Mouse (Mus musculus) MEL (cell line): ENCODE data around the gene Rhox1.
A peak's percentile ranks its signal among the peaks of the same experiment; 100 is the strongest.

Experiments used
- CTCF ChIP-seq, 3 experiments: IDR thresholded peaks in 2 of 3; conservative IDR thresholded peaks in 1 of 3; 2 replicates each; pipeline ENCODE4 v1.5.1; 2011 to 2012; ENCODE audit warnings: low read length in 3 of 3, low read depth in 2 of 3, mild to moderate bottlenecking in 2 of 3, improper control_type of control experiment in 1 of 3, inconsistent platforms in 1 of 3, mixed read lengths in 1 of 3, moderate library complexity in 1 of 3; ENCODE audit not compliant: control insufficient read depth in 1 of 3, insufficient read depth in 1 of 3, poor library complexity in 1 of 3, severe bottlenecking in 1 of 3
- EP300 ChIP-seq, 2 experiments: IDR thresholded peaks; 2 replicates each; pipeline ENCODE4 v1.6.1; 2011; ENCODE audit warnings: improper control_type of control experiment in 2 of 2, low read length in 2 of 2, low read depth in 1 of 2, mild to moderate bottlenecking in 1 of 2
- HCFC1 ChIP-seq: IDR thresholded peaks from 2 replicates; pipeline ENCODE4 v1.6.1; 2012; ENCODE audit warnings: low read depth, mild to moderate bottlenecking, inconsistent platforms, low read length, improper control_type of control experiment, moderate library complexity
- MYB ChIP-seq: IDR thresholded peaks from 2 replicates; pipeline ENCODE4 v1.6.1; 2011; ENCODE audit warnings: mild to moderate bottlenecking, low read depth, low read length, improper control_type of control experiment
- MYC ChIP-seq: IDR thresholded peaks from 2 replicates; pipeline ENCODE4 v1.6.1; 2011; ENCODE audit warnings: low read depth, mild to moderate bottlenecking, low read length, improper control_type of control experiment, moderate library complexity
- POLR2A ChIP-seq, 2 experiments: IDR thresholded peaks; 2 replicates each; pipeline ENCODE4 v1.6.1; 2011 to 2012; ENCODE audit warnings: low read length in 2 of 2, mild to moderate bottlenecking in 2 of 2, control low read depth in 1 of 2, improper control_type of control experiment in 1 of 2, low read depth in 1 of 2, moderate library complexity in 1 of 2; ENCODE audit not compliant: control insufficient read depth in 1 of 2, insufficient read depth in 1 of 2, poor library complexity in 1 of 2
- SIN3A ChIP-seq: IDR thresholded peaks from 2 replicates; pipeline ENCODE4 v1.6.1; 2012; ENCODE audit warnings: low read length, improper control_type of control experiment, inconsistent platforms
- SMC3 ChIP-seq: IDR thresholded peaks from 2 replicates; pipeline ENCODE4 v1.6.1; 2011; ENCODE audit warnings: low read depth, low read length, improper control_type of control experiment
- USF1 ChIP-seq: IDR thresholded peaks from 2 replicates; pipeline ENCODE4 v1.6.1; 2014; ENCODE audit warnings: low read depth, mild to moderate bottlenecking, inconsistent platforms, low read length, improper control_type of control experiment, moderate library complexity

DNA sequence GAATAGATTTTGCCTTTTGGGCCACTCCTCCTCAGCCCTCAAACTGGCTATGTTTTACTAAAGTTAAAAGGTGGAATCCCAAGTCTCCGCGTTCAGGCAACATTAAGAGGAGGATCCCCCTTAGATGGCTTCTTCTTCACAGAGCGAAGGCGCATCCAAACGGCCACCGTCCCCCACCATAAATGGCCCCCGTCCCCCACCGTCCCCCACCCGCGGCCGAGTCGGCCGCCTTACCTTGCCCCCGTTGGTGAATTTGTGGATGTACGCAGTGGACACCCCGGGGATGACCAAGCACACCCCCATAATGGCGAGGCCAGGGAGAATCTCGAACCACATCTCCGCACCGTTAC is 31.3 kb downstream of the Rhox1 start:
- TF ChIP-seq HCFC1 (no peak), MYC (no peak), EP300 (IDR thresholded peaks at IDR 0.05; ENCODE audit: low read depth in 1 of 2, low read length in 2 of 2) (no peak), POLR2A (IDR thresholded peaks at IDR 0.05; ENCODE audit: control insufficient read depth in 1 of 2, insufficient read depth in 1 of 2, low read depth in 1 of 2, low read length in 2 of 2, poor library complexity in 1 of 2) (0 out of 4 replicates have a peak, but pooled peaks of 1 of the 2 experiments have one; percentile 3), CTCF (IDR thresholded peaks at IDR 0.05 in 2 of 3, conservative IDR thresholded peaks at IDR 0.05 in 1 of 3; ENCODE audit: control insufficient read depth in 1 of 3, insufficient read depth in 1 of 3, low read depth in 2 of 3, low read length in 3 of 3, poor library complexity in 1 of 3, severe bottlenecking in 1 of 3) (no peak), SIN3A (no peak), MYB (no peak), USF1 (no peak), SMC3 (no peak)
